Mouse (Mus musculus): ENCODE results near the gene Clec2d. TPM values are rescaled to one million over a fixed set of nuclear protein-coding genes. Genes with fewer than 3 reads are reported as not detected.

Clec2d gene
- polyA plus RNA-seq, 1 experiment, result 14.9 TPM

GRCm38 (mm10) chr6:129219897-129220517, 39.6 kb downstream of the Clec2d start:
- DNase-seq, result no peak
- TF ChIP-seq POLR2A (IDR thresholded peaks at IDR 0.05; ENCODE audit: borderline replicate concordance, insufficient read depth, low read length) (no peak), CTCF (IDR thresholded peaks at IDR 0.05; ENCODE audit: borderline replicate concordance, insufficient read depth, low read depth, low read length) (no peak)
- Histone ChIP-seq H3K4me3 (replicated peaks; ENCODE audit: insufficient read depth, low read depth, low read length) (no peak overlapping the region), H3K27ac (ENCODE audit: insufficient read depth, low read length) (no peak overlapping the region), H3K27me3 (ENCODE audit: control insufficient read depth, insufficient read depth, low read length) (no peaks in the 10 kb centered on the region), H3K4me1 (ENCODE audit: control insufficient read depth, insufficient read depth, low read length) (no peaks in the 10 kb centered on the region)
- 81% methylated on average over 3 of the region's 3 CpGs for WGBS

GRCm38 (mm10) chr6:129221053-129221452, 40.6 kb downstream of the Clec2d start:
- Histone ChIP-seq H3K27me3 (ENCODE audit: control insufficient read depth, insufficient read depth, low read length) (no peaks in the 10 kb centered on the region), H3K27ac (ENCODE audit: insufficient read depth, low read length) (no peak overlapping the region), H3K4me3 (replicated peaks; ENCODE audit: insufficient read depth, low read depth, low read length) (no peak overlapping the region), H3K4me1 (ENCODE audit: control insufficient read depth, insufficient read depth, low read length) (no peaks in the 10 kb centered on the region)
- no peak for DNase-seq
- 100% methylated on average over 1 of the region's 1 CpGs for WGBS
- TF ChIP-seq CTCF (IDR thresholded peaks at IDR 0.05; ENCODE audit: borderline replicate concordance, insufficient read depth, low read depth, low read length) (no peak), POLR2A (IDR thresholded peaks at IDR 0.05; ENCODE audit: borderline replicate concordance, insufficient read depth, low read length) (no peak)

DNA sequence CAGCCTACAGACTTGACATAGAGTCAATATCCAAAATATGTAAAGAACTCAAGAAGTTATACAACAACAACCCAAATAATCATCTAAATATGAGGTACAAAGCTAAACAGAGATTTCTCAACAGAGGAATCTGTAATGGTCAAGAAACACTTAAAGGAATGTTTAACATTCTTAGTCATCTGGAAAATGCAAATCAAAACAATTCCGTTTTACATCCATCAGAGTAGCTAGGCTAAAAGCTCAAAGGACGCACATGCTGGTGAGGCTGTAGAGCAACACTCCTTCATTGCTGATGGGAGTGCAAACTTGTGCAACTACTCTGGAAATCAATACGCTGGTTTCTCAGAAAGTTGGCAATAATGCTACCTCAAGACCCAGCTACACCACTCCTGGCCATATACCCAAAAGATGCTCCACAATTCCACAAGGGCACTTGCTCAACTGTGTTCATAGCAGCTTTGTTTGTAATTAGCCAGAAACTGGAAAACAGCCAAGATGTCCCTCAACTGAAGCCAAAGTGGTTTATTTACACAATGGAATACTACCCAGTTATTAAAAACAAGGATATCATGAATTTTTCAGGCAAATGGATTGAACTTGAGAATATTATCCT, 41.9 kb downstream of the Clec2d start:
- TF ChIP-seq CTCF (IDR thresholded peaks at IDR 0.05; ENCODE audit: borderline replicate concordance, insufficient read depth, low read depth, low read length), result no peak
- H3K27me3 ChIP-seq (ENCODE audit: control insufficient read depth, insufficient read depth, low read length), result no peaks in the 10 kb centered on the region
- WGBS, result 63% methylated on average over 3 of the region's 3 CpGs
- no peak overlapping the region for H3K4me3 ChIP-seq (replicated peaks; ENCODE audit: insufficient read depth, low read depth, low read length)
- no peak overlapping the region for H3K27ac ChIP-seq (ENCODE audit: insufficient read depth, low read length)
- DNase-seq, result no peak
- no peaks in the 10 kb centered on the region for H3K4me1 ChIP-seq (ENCODE audit: control insufficient read depth, insufficient read depth, low read length)

DNA sequence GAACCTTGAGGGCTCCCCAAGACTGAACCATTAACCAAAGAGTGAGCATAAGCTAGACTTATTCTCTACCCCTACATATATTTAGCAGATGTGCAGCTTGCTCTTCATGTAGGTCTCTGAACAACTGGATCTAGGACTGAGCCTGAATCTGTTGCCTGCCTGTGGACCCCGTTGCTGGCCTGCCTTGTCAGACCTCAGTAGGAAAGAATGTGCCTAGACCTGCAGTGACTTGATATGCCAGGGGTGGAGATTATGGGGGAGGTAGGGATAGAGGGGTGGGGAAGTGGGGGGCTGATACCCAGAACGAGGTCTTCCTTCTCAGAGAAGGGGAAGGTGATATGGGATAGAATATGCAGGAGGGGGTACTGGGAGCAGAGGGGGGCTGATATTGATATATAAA, 43.2 kb downstream of the Clec2d start:
- no peak for DNase-seq
- TF ChIP-seq POLR2A (IDR thresholded peaks at IDR 0.05; ENCODE audit: borderline replicate concordance, insufficient read depth, low read length) (no peak), CTCF (IDR thresholded peaks at IDR 0.05; ENCODE audit: borderline replicate concordance, insufficient read depth, low read depth, low read length) (no peak)
- Histone ChIP-seq H3K4me1 (ENCODE audit: control insufficient read depth, insufficient read depth, low read length) (no peaks in the 10 kb centered on the region), H3K27ac (ENCODE audit: insufficient read depth, low read length) (no peak overlapping the region), H3K4me3 (replicated peaks; ENCODE audit: insufficient read depth, low read depth, low read length) (no peak overlapping the region), H3K27me3 (ENCODE audit: control insufficient read depth, insufficient read depth, low read length) (no peaks in the 10 kb centered on the region)
- WGBS, result 68% methylated on average over 2 of the region's 2 CpGs

DNA sequence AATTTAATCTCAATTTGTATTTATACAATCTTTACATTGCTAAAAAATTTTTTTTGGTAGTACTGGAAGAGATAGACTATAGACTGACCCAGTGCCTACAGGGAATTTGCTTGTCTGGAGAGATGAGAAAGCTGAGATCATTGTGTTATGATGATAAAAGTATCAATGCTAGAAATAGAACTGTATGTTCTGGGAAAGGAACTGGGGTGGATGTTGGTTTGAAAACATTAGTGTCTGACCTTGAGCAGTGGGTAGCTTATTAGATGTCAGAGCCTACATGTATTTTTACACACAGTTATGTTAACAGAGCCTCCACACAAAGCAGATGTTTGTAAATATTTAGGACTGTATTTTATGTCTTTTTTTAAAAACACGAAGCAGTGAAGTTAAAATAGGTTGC, 43.7 kb downstream of the Clec2d start:
- Histone ChIP-seq H3K4me3 (replicated peaks; ENCODE audit: insufficient read depth, low read depth, low read length) (no peak overlapping the region), H3K4me1 (ENCODE audit: control insufficient read depth, insufficient read depth, low read length) (no peaks in the 10 kb centered on the region), H3K27me3 (ENCODE audit: control insufficient read depth, insufficient read depth, low read length) (no peaks in the 10 kb centered on the region), H3K27ac (ENCODE audit: insufficient read depth, low read length) (no peak overlapping the region)
- WGBS, result 68% methylated on average over 1 of the region's 1 CpGs
- TF ChIP-seq POLR2A (IDR thresholded peaks at IDR 0.05; ENCODE audit: borderline replicate concordance, insufficient read depth, low read length), result no peak
- TF ChIP-seq CTCF (IDR thresholded peaks at IDR 0.05; ENCODE audit: borderline replicate concordance, insufficient read depth, low read depth, low read length), result no peak
- DNase-seq, result no peak

- H3K4me1 ChIP-seq (ENCODE audit: control insufficient read depth, insufficient read depth, low read length), result no peaks in the 10 kb centered on the region
These were observed 44.7 kb downstream of the Clec2d start for GRCm38 (mm10) chr6:129225078-129225477.

GRCm38 (mm10) chr6:129228935-129229773, 48.7 kb downstream of the Clec2d start:
- H3K27me3 ChIP-seq (ENCODE audit: control insufficient read depth, insufficient read depth, low read length), result no peaks in the 10 kb centered on the region; the same call in 1 of the 2 replicates
- DNase-seq, result no peak
- 69% methylated on average over 3 of the region's 3 CpGs for WGBS
- TF ChIP-seq POLR2A (IDR thresholded peaks at IDR 0.05; ENCODE audit: borderline replicate concordance, insufficient read depth, low read length) (no peak), CTCF (IDR thresholded peaks at IDR 0.05; ENCODE audit: borderline replicate concordance, insufficient read depth, low read depth, low read length) (no peak)
- H3K27ac ChIP-seq (ENCODE audit: insufficient read depth, low read length), result no peak overlapping the region; the same call in 1 of the 2 replicates
- no peaks in the 10 kb centered on the region for H3K4me1 ChIP-seq (ENCODE audit: control insufficient read depth, insufficient read depth, low read length)
- no peak overlapping the region for H3K4me3 ChIP-seq (replicated peaks; ENCODE audit: insufficient read depth, low read depth, low read length)

More at GRCm38 (mm10) chr6:129225078-129225477, 44.7 kb downstream of the Clec2d start:
- Histone ChIP-seq H3K27ac (ENCODE audit: insufficient read depth, low read length) (no peak overlapping the region), H3K4me3 (replicated peaks; ENCODE audit: insufficient read depth, low read depth, low read length) (no peak overlapping the region), H3K27me3 (ENCODE audit: control insufficient read depth, insufficient read depth, low read length) (no peaks in the 10 kb centered on the region)
- TF ChIP-seq POLR2A (IDR thresholded peaks at IDR 0.05; ENCODE audit: borderline replicate concordance, insufficient read depth, low read length) (no peak), CTCF (IDR thresholded peaks at IDR 0.05; ENCODE audit: borderline replicate concordance, insufficient read depth, low read depth, low read length) (no peak)
- WGBS, result 87% methylated on average over 2 of the region's 2 CpGs
- DNase-seq, result no peak

Measured in cerebellum, adult 2 months (tissue).